Mouse (Mus musculus) urinary bladder, adult 2 months (tissue): ENCODE data around the gene Anxa4. TPM values are rescaled to one million over a fixed set of nuclear protein-coding genes. Genes with fewer than 3 reads are reported as not detected.

Source experiments
- polyA plus RNA-seq: library from polyadenylated mRNA; depleted of rRNA; stranded (reverse); fragments of >200 nt; gene quantifications from 2 replicates; pipeline ENCODE4 v1.2.3, GENCODE M21; 2012; rRNA removed

The Anxa4 gene
- polyA plus RNA-seq, 1 experiment: 144 TPM

Other genes with a start within 250 kb of the Anxa4 start
- gene Asprv1, start 165.4 kb downstream of the Anxa4 start, polyA plus RNA-seq: 0.39 and 0.56 TPM in 2 replicates
- gene Mxd1, start 124.4 kb downstream of the Anxa4 start, polyA plus RNA-seq: 9.0 and 10.1 TPM in 2 replicates
- 60.5 and 65.3 TPM in 2 replicates for gene Snrnp27, start 109.1 kb downstream of the Anxa4 start, polyA plus RNA-seq
- 16.5 TPM in 2 replicates for gene Gmcl1, start 60.2 kb downstream of the Anxa4 start, polyA plus RNA-seq
- gene Aak1, start 55.9 kb upstream of the Anxa4 start, polyA plus RNA-seq: 21.2 and 21.9 TPM in 2 replicates
- 94.2 and 118 TPM in 2 replicates for gene Nfu1, start 215.7 kb upstream of the Anxa4 start, polyA plus RNA-seq
- gene Gfpt1, start 249.3 kb upstream of the Anxa4 start, polyA plus RNA-seq: 23.2 and 25.1 TPM in 2 replicates